Mouse (Mus musculus) ovary, postnatal 14 days (tissue): Measurements from ENCODE around the gene Fndc8.
"Not testable (repeated sequence)": the region's sequence is repeated elsewhere in the genome, so short reads cannot be mapped to it uniquely, and the experiment has no call there.

Experiments
- DNase-seq: peaks from one replicate; pipeline ENCODE4 v3.0.0; 2022; ENCODE audit warnings: low spot score

Gene Fndc8

DNA sequence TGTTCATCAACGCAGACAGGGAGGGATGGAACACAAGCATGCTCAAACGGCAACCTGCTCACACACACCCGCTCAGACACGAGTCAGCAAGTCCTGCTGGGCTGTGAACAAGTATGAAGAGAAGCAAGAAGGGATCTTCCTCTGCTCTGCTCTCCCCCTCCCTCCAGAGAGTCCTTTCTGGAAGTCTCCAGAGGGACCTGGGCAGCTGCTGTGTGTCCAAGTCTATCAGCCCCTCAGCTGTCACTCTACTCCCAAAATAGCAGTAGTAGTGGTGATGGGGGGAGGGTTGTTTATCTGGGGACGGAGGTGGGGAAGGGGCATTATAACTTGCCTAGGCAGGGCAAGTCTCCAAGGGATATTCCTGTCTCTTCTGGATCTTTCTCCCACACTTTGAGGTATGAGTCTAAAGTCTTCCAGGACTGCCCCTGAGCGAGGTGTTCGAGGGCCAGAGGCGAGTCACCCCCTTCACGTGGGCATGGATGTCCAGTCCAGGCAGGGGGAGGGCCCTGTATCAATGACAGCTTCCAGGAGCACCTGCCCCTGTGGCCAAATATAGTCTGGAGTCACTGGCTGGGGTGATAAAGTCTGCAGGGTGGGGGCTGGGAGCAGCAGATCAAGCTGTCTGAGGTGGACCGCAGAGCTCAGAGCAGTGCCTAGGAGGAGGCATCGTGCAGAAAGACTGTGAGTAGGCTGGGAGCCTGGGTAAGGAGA lies 18.9 kb downstream of the Fndc8 start:
- DNase-seq = no peak

DNA sequence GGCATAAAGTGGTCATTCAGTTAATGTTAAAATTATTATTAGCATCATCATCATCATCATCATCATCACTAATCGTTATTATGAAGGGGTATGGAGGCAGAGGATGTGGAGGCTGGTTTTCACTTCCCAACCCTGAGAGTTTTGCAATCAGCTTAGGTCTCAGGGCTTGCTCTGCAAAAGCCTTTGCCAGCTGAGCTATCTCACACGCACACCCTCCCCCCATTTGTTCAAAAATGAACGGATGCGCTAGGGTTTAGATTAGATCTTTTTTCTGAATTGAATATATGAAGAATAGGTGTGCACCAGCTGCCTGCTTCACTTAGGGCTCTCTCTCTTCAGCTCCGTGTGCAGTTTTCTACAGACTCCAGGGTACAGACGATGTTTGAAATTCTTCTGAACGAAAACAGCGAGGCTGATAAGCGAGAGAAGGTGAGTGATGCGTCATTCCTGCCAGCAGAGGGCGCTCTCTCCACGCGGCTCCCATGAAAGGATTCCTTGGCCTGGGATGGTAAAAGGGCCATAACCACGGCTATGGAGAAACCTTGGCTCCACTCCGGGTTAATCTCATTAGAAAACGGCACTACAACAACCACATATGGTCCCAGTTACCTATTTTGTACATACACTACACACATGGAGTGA lies 22.9 kb downstream of the Fndc8 start:
- peak; percentile 66 for DNase-seq

DNA sequence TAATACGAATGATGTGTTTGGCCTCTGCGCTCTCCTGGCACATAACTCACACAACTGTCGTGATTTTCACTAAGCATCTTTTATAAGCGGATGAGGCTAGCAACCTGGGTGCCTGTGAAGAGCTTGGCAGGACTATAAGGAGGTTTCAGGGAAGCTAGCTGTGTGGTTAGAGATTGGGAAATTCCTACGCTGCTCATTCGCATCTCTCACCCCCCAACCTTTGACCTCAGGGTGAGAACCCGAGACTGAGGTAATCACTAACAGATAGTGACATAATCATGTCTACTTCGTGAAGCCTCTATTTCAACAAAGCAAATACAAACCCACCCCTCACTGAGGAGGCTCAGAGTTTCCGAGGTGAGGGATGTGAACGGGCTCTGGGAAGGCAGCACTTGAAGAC lies 28.8 kb downstream of the Fndc8 start:
- DNase-seq = no peak

DNA sequence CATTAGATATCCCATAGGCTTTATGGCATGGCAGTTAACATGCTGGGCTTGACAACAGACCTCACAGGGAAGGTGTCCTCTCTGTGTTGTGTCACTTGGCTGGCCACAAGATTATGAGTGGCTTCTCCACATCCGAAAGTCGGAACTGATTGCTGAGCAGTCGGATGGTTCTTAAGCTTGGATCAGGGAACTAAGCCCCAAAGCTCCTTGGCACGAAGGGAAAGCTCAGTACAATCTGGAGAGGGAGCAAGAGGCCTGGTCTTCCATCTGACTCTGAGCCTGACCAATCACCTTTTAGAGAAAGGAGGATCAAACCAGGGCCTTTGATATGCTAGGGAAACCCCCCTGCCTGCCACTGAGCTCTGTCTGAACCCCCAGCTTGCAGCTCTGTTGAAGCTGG lies 29.8 kb downstream of the Fndc8 start:
- no peak for DNase-seq

DNA sequence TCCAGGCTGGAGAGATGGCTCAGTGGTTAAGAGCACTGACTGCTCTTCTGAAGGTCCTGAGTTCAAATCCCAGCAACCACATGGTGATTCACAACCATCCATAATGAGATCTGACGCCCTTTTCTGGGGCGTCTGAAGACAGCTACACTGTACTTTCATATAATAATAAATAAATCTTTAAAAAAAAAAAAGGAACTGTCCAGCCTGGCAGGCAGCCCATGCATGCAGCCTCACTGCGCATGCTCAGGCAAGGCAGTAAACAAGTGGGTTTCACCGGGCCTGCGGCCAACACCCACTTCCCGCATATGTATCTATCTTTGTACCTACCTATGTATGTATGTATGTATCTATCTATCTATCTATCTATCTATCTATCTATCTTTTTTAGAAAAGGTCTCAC lies 32.0 kb downstream of the Fndc8 start:
- DNase-seq = not testable (repeated sequence)

DNA sequence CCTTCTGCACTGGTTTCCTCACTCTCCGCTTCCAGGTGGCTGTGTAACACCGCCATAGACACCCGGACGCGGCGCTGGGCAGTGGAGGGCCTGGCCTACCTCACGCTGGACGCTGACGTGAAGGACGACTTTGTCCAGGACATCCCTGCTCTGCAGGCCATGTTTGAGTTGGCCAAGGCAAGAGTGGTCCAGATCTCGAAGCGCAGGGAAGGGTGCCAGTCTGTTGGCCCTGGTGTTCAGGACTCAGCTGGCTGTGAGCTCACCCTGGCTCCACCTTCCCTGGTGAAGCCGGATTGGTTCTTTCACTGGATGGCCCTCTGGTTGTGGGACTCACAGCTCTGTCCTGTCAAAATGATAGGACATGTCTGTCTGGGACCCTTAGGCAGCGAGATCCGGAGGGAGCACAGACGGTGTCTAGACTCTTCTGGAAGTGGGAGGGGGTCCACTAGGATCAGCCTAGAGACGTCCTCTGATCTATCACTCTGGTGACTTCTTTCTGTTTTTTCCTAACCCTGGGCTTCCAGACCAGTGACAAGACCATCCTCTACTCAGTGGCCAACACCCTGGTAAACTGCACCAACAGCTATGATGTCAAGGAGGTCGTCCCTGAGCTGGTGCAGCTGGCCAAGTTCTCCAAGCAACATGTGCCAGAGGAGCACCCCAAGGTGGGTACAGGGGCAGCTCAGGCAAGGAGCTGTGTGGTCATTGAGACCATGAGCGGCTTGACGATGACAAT lies 37.1 kb downstream of the Fndc8 start:
- DNase-seq = no peak

DNA sequence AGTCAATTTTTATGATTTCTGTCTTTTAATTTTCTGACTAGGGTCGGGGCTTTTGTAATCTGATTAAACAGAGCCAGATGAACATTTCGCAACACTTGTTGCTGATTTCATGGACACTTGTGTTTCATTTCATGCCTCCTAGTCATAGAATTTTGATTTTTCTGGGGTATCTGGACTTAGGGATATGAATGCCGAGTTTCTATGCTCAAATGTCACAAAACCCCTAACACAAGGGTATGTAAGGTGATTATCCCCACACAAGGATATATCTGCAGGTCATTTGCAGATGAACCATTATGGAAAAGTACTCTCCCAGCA lies 37.7 kb downstream of the Fndc8 start:
- no peak for DNase-seq

DNA sequence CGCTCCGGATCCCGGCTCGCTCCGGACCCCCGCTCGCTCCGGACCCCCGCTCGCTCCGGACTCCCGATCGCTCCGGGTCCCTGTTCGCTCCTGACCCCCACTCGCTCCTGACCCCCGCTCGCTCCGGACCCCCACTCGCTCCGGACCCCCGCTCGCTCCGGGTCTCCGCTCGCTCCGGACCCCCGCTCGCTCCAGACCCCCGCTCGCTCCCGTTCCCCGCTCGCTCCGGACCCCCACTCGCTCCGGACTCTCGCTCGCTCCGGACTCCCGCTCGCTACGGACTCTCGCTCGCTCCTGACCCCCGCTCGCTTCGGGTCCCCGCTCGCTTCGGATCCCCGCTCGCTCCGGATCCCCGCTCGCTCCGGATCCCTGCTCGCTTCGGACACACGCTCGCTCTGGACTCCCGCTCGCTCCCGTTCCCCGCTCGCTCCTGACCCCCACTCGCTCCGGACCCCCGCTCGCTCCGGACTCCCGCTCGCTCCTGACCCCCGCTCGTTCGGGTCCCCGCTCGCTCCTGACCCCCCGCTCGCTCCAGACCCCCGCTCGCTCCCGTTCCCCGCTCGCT lies 38.5 kb downstream of the Fndc8 start:
- DNase-seq = not testable (repeated sequence)

DNA sequence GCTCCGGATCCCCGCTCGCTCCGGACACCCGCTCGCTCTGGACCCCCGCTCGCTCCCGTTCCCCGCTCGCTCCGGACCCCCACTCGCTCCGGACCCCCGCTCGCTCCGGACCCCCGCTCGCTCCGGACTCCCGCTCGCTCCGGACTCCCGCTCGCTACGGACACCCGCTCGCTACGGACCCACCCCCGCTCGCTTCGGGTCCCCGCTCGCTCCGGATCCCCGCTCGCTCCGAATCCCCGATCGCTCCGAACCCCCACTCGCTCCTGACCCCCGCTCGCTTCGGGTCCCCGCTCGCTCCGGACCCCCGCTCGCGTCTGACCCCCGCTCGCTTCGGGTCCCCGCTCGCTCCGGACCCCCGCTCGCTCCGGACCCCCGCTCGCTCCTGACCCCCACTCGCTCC lies 39.2 kb downstream of the Fndc8 start:
- not testable (repeated sequence) for DNase-seq

DNA sequence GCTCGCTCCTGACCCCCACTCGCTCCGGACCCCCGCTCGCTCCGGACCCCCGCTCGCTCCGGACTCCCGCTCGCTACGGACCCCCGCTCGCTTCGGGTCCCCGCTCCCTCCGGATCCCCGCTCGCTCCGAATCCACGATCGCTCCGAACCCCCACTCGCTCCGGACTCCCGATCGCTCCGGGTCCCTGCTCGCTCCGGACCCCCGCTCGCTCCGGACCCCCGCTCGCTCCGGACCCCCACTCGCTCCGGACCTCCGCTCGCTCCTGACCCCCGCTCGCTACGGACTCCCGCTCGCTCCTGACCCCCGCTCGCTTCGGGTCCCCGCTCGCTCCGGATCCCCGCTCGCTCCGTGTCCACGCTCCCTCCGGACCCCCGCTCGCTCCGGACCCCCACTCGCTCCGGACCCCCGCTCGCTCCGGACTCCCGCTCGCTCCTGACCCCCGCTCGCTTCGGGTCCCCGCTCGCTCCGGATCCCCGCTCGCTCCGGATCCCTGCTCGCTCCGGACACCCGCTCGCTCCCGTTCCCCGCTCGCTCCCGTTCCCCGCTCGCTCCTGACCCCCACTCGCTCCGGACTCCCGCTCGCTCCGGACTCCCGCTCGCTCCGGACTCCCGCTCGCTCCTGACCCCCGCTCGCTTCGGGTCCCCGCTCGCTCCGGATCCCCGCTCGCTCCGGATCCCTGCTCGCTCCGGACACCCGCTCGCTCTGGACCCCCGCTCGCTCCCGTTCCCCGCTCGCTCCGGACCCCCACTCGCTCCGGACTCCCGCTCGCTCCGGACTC lies 39.9 kb downstream of the Fndc8 start:
- DNase-seq = not testable (repeated sequence)

DNA sequence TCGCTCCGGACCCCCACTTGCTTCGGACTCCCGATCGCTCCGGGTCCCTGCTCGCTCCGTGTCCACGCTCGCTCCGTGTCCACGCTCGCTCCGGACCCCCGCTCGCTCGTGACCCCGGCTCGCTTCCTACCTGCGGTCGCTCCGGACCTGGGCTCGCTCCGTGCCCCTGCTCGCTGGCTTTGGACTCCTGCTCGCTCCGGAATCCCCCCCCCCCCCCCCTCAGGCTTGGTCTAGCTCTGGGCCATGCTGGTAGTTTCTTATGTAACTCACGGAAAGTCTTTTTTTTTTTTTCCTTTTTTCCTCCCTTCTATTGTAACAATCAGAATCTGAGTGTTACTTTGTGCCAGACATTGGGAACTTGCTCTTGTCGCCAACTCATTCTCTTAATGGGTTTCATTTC lies 41.3 kb downstream of the Fndc8 start:
- no peak for DNase-seq

DNA sequence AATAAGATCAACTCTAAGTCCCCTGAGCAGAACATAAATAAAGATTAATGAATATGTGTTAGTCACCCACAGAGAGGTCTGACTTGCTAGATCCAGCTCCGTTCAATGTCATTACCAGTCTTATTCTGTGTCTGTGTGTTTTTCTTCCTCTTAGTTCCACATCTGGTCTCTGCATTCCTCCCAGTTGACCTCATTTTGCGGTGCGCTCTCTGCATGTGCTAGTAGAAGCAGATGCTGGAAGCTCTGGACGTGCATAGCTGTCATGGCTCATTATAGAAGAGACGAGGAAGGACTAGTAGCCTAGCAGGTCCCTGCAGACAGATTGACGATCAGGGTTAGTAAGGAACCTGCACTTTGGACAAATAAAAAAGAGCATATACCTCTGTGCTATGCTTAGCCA lies 51.4 kb downstream of the Fndc8 start:
- no peak for DNase-seq

DNA sequence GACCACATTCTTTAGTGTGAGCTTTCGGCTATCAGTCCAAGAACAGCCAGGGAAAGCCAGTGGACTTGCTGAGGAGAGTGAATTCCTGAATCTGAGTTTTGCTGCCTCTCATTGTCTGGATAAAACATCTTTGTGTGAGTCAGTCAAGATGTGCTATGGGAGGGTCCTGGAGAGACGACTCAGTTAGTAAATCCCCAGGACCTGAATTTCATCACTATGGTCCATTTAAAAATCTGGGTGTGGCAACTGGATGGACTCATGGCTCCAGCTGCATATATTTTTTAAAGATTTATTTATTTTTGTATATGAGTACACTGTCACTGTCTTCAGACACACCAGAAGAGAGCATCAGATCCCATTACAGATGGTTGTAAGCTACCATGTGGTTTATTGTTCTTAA lies 53.7 kb downstream of the Fndc8 start:
- no peak for DNase-seq

DNA sequence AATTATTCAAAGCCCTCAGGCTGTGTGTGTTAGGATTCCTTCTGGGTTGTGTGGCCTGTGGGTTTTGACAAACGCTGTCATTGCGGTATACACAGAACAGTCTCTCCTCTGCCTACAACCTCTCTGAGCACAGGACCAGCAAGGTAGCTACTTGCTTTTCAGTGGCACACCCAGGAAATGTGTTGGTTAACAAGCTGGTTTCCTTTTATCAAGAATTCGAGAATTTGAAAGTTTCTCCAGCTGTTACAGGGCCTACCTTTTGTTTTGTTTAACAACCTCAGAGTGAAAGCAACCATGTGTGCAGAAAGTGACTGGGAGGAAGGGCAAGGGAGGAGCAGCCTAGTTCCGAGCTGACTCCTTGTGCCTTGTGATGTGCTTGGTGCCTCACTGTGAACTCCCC lies 55.5 kb downstream of the Fndc8 start:
- no peak for DNase-seq

DNA sequence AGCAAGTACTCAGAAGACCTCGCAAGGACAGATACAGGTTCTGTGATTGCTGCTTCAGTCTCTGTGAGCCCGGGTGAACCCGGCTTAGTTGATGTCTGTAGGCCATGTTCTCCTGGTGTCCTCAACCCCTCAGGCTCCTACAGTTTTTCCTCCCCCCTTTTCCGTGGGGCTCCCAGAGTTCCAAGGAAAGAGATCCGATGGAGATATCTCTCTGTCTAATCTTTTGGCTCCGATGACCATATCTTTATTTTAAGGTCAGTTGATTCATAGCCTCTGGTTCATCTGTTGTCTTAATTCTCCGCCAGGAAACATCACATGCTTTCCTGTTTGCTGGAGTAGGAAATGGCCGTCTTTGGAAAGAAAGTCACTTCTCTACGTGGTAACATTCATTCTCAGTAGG lies 57.1 kb downstream of the Fndc8 start:
- no peak for DNase-seq
